In genomic region chr9:37650639-37651038, GRCm38 (mm10) we compare ENCODE assay signal across 24 mouse cellular contexts. TPM values are rescaled to one million over a fixed set of nuclear protein-coding genes. Genes with fewer than 3 reads are reported as not detected.
DNase-seq lines count a peak whose midpoint lies in the region; ATAC-seq lines count a peak whose summit lies in the region.
"Had no signal": no experiment of that assay in that cellular context is flagged by ENCODE, and none has a peak within 500 bp of the region (broad histone marks: within the 10 kb centered on the region; RNA-seq: fewer than 3 reads in every experiment).

No protein-coding gene starts in this region.

- ATAC-seq in activated CD4-positive, CD25-positive, alpha-beta regulatory T cell, adult 4 months, result no peak
- ATAC-seq: CD4-positive, CD25-positive, alpha-beta regulatory T cell, adult 4 months; forebrain, embryonic 14.5 days; forebrain, postnatal 0 days; hindbrain, embryonic 16.5 days had no signal

- DNase-seq in lung, adult 18-20 months, result peak; percentile 45 to 58
- DNase-seq in lung, postnatal 10 days, result no peak
- DNase-seq in fat pad, adult 2 months (ENCODE audit: extremely low read depth, low read depth, low spot score), result peak; percentile 75
- DNase-seq in gonadal fat pad, adult 2 months (ENCODE audit: low read depth), result peak; percentile 74
- no peak for DNase-seq in gastrocnemius, postnatal 25 days
- DNase-seq: adrenal gland, adult 8-10 months; adrenal gland, postnatal 25 days; cerebellum, adult 11-12 months; cerebellum, adult 8-10 months; cerebellum, postnatal 10 days; cerebellum, postnatal 36 days; forebrain, postnatal 0 days; gastrocnemius, postnatal 10 days; heart, adult 18-20 months; heart, postnatal 10 days; heart, postnatal 36 days had no signal

RNA-seq across cellular contexts. Expression of gene Tbrg1, which starts 6.5 kb away (rescaled TPM):
- 64.0 and 70.4 TPM in 2 replicates for polyA plus RNA-seq in gonadal fat pad, adult 2 months (2012; rRNA removed)
- total RNA-seq in gastrocnemius, postnatal 25 days (2021), result 10 to 100 TPM; 28.7 to 32.5 TPM
- polyA plus RNA-seq in activated CD4-positive, CD25-positive, alpha-beta regulatory T cell, adult 4 months (2017; shearing (Covaris generic)), result 100 to 1,000 TPM; 200 to 207 TPM

RNA-seq across cellular contexts. Expression of gene Panx3, which starts 18.4 kb away (rescaled TPM):
- polyA plus RNA-seq in gonadal fat pad, adult 2 months (2012; rRNA removed), result not detected in 2 replicates
- not detected for total RNA-seq in gastrocnemius, postnatal 25 days (2021)
- not detected for polyA plus RNA-seq in activated CD4-positive, CD25-positive, alpha-beta regulatory T cell, adult 4 months (2017; shearing (Covaris generic))
- total RNA-seq: gastrocnemius, adult 18-20 months; gastrocnemius, postnatal 4 days; heart, adult 18-20 months; heart, postnatal 10 days; heart, postnatal 36 days had no signal
- polyA plus RNA-seq: C2C12; CD4-positive, CD25-positive, alpha-beta regulatory T cell, adult 4 months; cortical plate, adult 2 months; forebrain, embryonic 14.5 days; forebrain, postnatal 0 days had no signal

RNA-seq across cellular contexts. Expression of gene Spa17, which starts 37.1 kb away (rescaled TPM):
- 3.4 and 4.9 TPM in 2 replicates for polyA plus RNA-seq in gonadal fat pad, adult 2 months (2012; rRNA removed)
- 1 to 10 TPM; 2.0 to 3.4 TPM for total RNA-seq in gastrocnemius, postnatal 25 days (2021)
- 1 to 10 TPM in 1 of 2 experiments, not detected in 1; 1.4 TPM for polyA plus RNA-seq in activated CD4-positive, CD25-positive, alpha-beta regulatory T cell, adult 4 months (2017; shearing (Covaris generic))

Comparison
In these comparisons a context has a peak if more than half of its experiments do, and no peak if none do; other contexts are left out.
1. DNase-seq: peak in lung, adult 18-20 months (2 of 2), fat pad, adult 2 months (single experiment) and gonadal fat pad, adult 2 months (single experiment); none in lung, postnatal 10 days (single experiment) and gastrocnemius, postnatal 25 days (single experiment).